Mouse (Mus musculus) erythroblast, embryonic 14.5 days (primary cell): ENCODE data around the gene Qtrt2. TPM values are rescaled to one million over a fixed set of nuclear protein-coding genes. Genes with fewer than 3 reads are reported as not detected.

Experiments
- H3K27me3 ChIP-seq: 2 replicates; pipeline ENCODE4 v1.6.1; 2012; ENCODE audit warnings: inconsistent platforms; ENCODE audit not compliant: control insufficient read depth
- H3K36me3 ChIP-seq: 2 replicates; pipeline ENCODE4 v1.6.1; 2012; ENCODE audit warnings: mild to moderate bottlenecking, inconsistent platforms; ENCODE audit not compliant: control insufficient read depth
- H3K4me1 ChIP-seq: 2 replicates; pipeline ENCODE4 v1.6.1; 2012; ENCODE audit warnings: inconsistent platforms; ENCODE audit not compliant: control insufficient read depth
- H3K4me3 ChIP-seq: replicated peaks from 2 replicates; pipeline ENCODE3; 2012; ENCODE audit warnings: moderate library complexity, mild to moderate bottlenecking, inconsistent platforms
- H3K9me3 ChIP-seq: 2 replicates; pipeline ENCODE4 v1.6.1; 2012; ENCODE audit warnings: low read length, inconsistent platforms, mixed read lengths; ENCODE audit not compliant: control insufficient read depth
- GATA1 ChIP-seq: IDR thresholded peaks from 2 replicates; pipeline ENCODE4 v1.6.1; 2012; ENCODE audit warnings: low read length, inconsistent platforms, mixed read lengths
- TAL1 ChIP-seq: IDR thresholded peaks from 3 replicates; pipeline ENCODE4 v1.6.1; 2012; ENCODE audit warnings: low read length, inconsistent platforms, mixed read lengths
- polyA plus RNA-seq: library from polyadenylated mRNA; stranded (reverse); fragments of >175 nt; gene quantifications from 2 replicates; pipeline ENCODE4 v1.2.3, GENCODE M21; 2012

The Qtrt2 gene
- polyA plus RNA-seq, 1 experiment = 0.04 TPM

DNA sequence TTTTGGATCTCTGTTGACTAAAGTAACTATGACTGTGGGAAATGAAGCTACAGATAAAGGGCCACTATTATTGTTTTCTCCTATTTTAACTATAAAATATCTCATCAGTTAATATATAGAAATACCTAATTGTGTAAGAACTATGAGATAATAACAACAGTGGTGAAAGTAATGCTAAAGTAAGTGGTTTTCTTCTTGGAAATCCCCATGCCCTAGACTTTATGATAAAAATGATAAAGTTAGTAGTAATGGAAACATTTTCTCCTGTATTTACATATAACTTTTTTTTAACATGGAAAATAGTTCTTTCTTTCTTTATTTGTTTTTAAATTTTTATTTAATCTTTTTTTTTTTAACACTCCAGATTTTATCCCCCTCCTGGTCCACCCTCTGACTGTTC is 26.0 kb downstream of the Qtrt2 start:
- Histone ChIP-seq H3K4me3 (no peak overlapping the region), H3K36me3 (no peaks in the 10 kb centered on the region), H3K27me3 (no peaks in the 10 kb centered on the region), H3K9me3 (no peaks in the 10 kb centered on the region), H3K4me1 (peaks cover 6% of the 10 kb centered on the region)
- no peak for TF ChIP-seq TAL1
- TF ChIP-seq GATA1 = no peak

- Histone ChIP-seq H3K4me1 (peaks cover 6% of the 10 kb centered on the region), H3K27me3 (no peaks in the 10 kb centered on the region), H3K9me3 (no peaks in the 10 kb centered on the region), H3K36me3 (no peaks in the 10 kb centered on the region), H3K4me3 (no peak overlapping the region)
- TF ChIP-seq GATA1 = no peak
- TF ChIP-seq TAL1 = no peak
These were observed 26.5 kb downstream of the Qtrt2 start for GRCm38 (mm10) chr16:43900138-43900537.

DNA sequence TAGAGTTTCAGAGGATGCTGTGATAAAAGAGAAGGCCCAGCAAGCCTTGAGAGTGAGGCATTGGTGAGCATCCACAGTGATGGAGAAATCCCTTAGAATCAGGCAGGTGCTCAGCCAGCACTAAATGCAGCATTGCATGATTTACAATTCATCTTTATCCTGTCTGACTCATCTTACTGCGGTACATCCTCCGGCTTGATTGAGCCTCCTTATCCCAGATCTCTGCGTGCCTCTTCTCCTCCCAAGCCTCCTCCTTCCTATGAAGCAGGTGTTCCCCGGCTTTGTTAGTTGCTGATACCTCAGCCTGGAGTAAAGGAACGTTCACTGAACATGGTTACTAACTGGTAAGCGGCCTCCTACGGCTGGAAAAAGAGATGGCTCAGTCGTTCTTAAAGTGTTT is 32.1 kb downstream of the Qtrt2 start:
- H3K9me3 ChIP-seq = no peaks in the 10 kb centered on the region
- H3K27me3 ChIP-seq = no peaks in the 10 kb centered on the region
- TF ChIP-seq GATA1 = no peak
- no peak for TF ChIP-seq TAL1
- H3K4me3 ChIP-seq = no peak overlapping the region
- peaks cover 13% of the 10 kb centered on the region for H3K4me1 ChIP-seq
- no peaks in the 10 kb centered on the region for H3K36me3 ChIP-seq

DNA sequence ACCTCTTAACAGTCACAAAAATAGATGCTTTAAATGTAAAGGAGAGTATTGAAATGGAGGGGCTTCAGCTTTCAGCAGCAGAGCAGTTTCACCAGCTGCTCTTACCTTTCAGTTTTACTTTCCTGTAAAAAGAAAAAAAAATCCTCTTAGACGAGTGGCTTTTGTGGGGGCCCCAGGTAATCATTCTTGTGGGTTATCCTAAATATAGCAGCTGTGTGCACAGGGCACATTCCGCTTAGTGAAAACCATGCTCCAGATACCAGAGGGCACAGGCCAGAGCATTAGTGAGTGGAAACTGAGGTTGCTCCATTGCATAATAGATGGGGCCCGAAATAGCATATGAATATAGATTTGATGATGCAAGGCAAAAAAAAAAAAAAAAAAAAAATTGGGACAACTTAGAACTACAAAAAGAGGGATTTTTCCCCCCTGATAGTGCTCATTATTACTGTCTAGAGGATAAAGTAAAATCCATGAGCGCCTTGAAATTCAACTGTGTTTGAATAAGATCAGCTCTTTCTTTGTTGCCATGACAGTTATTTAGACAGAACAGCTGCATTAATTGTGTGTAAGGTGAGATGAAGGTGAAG is 35.8 kb downstream of the Qtrt2 start:
- TF ChIP-seq TAL1 (no peak), GATA1 (no peak)
- no peaks in the 10 kb centered on the region for H3K36me3 ChIP-seq
- H3K4me1 ChIP-seq = peaks cover 25% of the 10 kb centered on the region
- H3K9me3 ChIP-seq = no peaks in the 10 kb centered on the region
- peak overlapping the region; percentile 87 for H3K4me3 ChIP-seq
- no peaks in the 10 kb centered on the region for H3K27me3 ChIP-seq

GRCm38 (mm10) chr16:43890005-43890336 is 36.6 kb downstream of the Qtrt2 start:
- H3K9me3 ChIP-seq = no peaks in the 10 kb centered on the region
- peak overlapping the region; percentile 87 for H3K4me3 ChIP-seq
- H3K36me3 ChIP-seq = no peaks in the 10 kb centered on the region
- peaks cover 25% of the 10 kb centered on the region for H3K4me1 ChIP-seq
- TF ChIP-seq GATA1 (no peak), TAL1 (no peak)
- H3K27me3 ChIP-seq = no peaks in the 10 kb centered on the region

DNA sequence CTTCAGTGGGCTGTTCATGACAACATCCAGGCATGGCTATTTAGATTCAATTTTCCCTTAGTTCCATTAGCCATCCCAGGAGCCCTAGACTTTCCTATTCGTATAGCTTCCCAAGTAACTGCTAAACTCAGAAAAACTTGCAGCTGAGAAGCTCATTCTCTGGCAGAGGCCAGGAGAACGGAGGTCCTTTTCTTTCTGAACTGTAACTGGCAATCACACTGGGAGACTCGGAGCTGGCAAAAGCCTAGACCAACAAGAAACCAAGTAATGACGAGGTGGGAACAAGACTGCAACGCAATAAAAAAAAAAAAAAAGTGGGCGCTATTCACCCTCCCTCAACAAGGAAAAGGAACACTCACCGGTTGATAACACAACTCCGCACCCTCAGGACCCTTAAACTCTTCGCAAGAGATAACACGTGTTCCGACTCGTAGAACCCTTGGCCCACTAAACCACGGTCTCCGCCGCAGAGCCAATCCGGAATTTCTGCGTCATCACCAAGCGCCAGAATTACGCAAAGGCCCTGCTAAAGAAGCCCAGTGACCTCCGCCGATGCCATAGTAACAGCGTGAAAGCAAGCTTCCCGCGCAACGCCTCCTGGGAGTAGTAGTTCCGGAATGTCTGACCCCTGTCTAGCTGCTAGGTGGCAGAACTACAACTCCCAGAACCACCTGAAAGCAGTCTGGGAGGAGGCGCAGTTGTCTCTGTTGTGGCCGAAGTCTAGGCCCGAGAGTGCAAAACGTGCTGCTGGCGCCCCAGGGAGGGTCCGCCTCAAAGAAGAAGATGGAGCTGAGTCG is 37.2 kb downstream of the Qtrt2 start, which contains the start of gene Ccdc191:
Ccdc191 (plus strand) TSS at position 593 of the 797 bp plus-strand sequence.
- H3K27me3 ChIP-seq = no peaks in the 10 kb centered on the region
- no peaks in the 10 kb centered on the region for H3K9me3 ChIP-seq
- peaks cover 25% of the 10 kb centered on the region for H3K4me1 ChIP-seq
- TF ChIP-seq GATA1 = no peak
- TF ChIP-seq TAL1 = no peak
- peak within 1 kb of the TSS; percentile 87 for H3K4me3 ChIP-seq
- no peaks in the 10 kb centered on the region for H3K36me3 ChIP-seq

DNA sequence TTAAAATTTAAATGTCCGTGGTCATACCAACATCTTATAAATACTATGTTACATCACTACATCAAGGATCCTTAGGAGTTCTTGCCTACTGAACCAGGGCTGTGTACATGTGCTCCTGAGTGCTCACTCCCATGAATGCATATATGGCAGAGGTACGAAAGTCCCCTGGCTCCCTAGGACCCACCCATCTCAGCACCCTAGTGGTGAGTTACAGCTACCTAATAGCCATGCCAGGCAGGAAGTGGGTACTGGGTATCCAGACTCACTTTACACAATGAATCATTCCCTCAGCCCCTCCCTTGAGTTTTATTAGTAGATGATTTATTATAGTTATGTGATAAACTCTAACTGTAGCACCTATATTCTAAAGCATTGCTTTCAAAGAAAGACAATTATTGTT is 44.3 kb downstream of the Qtrt2 start:
- Histone ChIP-seq H3K36me3 (peaks cover 25% of the 10 kb centered on the region), H3K9me3 (no peaks in the 10 kb centered on the region), H3K27me3 (no peaks in the 10 kb centered on the region), H3K4me1 (no peaks in the 10 kb centered on the region), H3K4me3 (no peak overlapping the region)
- TF ChIP-seq TAL1 (no peak), GATA1 (no peak)

- Histone ChIP-seq H3K4me3 (no peak overlapping the region), H3K9me3 (no peaks in the 10 kb centered on the region), H3K4me1 (no peaks in the 10 kb centered on the region), H3K27me3 (no peaks in the 10 kb centered on the region), H3K36me3 (peaks cover 28% of the 10 kb centered on the region)
- no peak for TF ChIP-seq GATA1
- no peak for TF ChIP-seq TAL1
These were observed 45.0 kb downstream of the Qtrt2 start for GRCm38 (mm10) chr16:43881636-43882035.

- no peak overlapping the region for H3K4me3 ChIP-seq
- no peak for TF ChIP-seq TAL1
- no peak for TF ChIP-seq GATA1
- H3K36me3 ChIP-seq = peaks cover 40% of the 10 kb centered on the region
- no peaks in the 10 kb centered on the region for H3K4me1 ChIP-seq
- H3K27me3 ChIP-seq = no peaks in the 10 kb centered on the region
- H3K9me3 ChIP-seq = no peaks in the 10 kb centered on the region
These were observed 46.8 kb downstream of the Qtrt2 start for GRCm38 (mm10) chr16:43879769-43880168.
